Mouse (Mus musculus): ENCODE data around the gene Tbl2. TPM values are rescaled to one million over a fixed set of nuclear protein-coding genes. Genes with fewer than 3 reads are reported as not detected.
A peak's percentile ranks its signal among the peaks of the same experiment; 100 is the strongest.

Tbl2 gene
- polyA plus RNA-seq, 1 experiment = 8.3 TPM

- DNase-seq = no peak
- no peak overlapping the region for H3K4me3 ChIP-seq (replicated peaks; ENCODE audit: extremely low read depth, low read depth, low read length)
- TF ChIP-seq POLR2A (IDR thresholded peaks at IDR 0.05; ENCODE audit: borderline replicate concordance, extremely low read depth, low read depth, low read length) = no peak
- TF ChIP-seq CTCF (IDR thresholded peaks at IDR 0.05; ENCODE audit: insufficient read depth, low read length) = no peak
- H3K4me1 ChIP-seq (ENCODE audit: control insufficient read depth, insufficient read depth, low read length) = peaks cover 3% of the 10 kb centered on the region
- 93% methylated on average over 4 of the region's 4 CpGs for WGBS
These were observed 18.0 kb downstream of the Tbl2 start for GRCm38 (mm10) chr5:135167469-135167868.

GRCm38 (mm10) chr5:135168063-135169062 lies 18.9 kb downstream of the Tbl2 start, which contains the start of gene Bcl7b:
Gene Bcl7b (plus strand): TSS chr5:135168283.
- peak; percentile 68 for TF ChIP-seq POLR2A (IDR thresholded peaks at IDR 0.05; ENCODE audit: borderline replicate concordance, extremely low read depth, low read depth, low read length)
- TF ChIP-seq CTCF (IDR thresholded peaks at IDR 0.05; ENCODE audit: insufficient read depth, low read length) = no peak
- 2% methylated on average over 94 of the region's 95 CpGs for WGBS
- Histone ChIP-seq H3K4me1 (ENCODE audit: control insufficient read depth, insufficient read depth, low read length) (peaks cover 3% of the 10 kb centered on the region), H3K4me3 (replicated peaks; ENCODE audit: extremely low read depth, low read depth, low read length) (peak within 1 kb of the TSS; percentile 90)
- DNase-seq = peak; percentile 93

GRCm38 (mm10) chr5:135169479-135169878 lies 20.0 kb downstream of the Tbl2 start:
- WGBS = 95% methylated on average over 5 of the region's 5 CpGs
- Histone ChIP-seq H3K4me1 (ENCODE audit: control insufficient read depth, insufficient read depth, low read length) (peaks cover 3% of the 10 kb centered on the region), H3K4me3 (replicated peaks; ENCODE audit: extremely low read depth, low read depth, low read length) (peak overlapping the region; percentile 36)
- no peak for DNase-seq
- TF ChIP-seq CTCF (IDR thresholded peaks at IDR 0.05; ENCODE audit: insufficient read depth, low read length) = no peak
- no peak for TF ChIP-seq POLR2A (IDR thresholded peaks at IDR 0.05; ENCODE audit: borderline replicate concordance, extremely low read depth, low read depth, low read length)

GRCm38 (mm10) chr5:135171688-135172220 lies 22.3 kb downstream of the Tbl2 start:
- TF ChIP-seq POLR2A (IDR thresholded peaks at IDR 0.05; ENCODE audit: borderline replicate concordance, extremely low read depth, low read depth, low read length) (no peak), CTCF (IDR thresholded peaks at IDR 0.05; ENCODE audit: insufficient read depth, low read length) (no peak)
- WGBS = 88% methylated on average over 6 of the region's 6 CpGs
- Histone ChIP-seq H3K4me3 (replicated peaks; ENCODE audit: extremely low read depth, low read depth, low read length) (no peak overlapping the region), H3K4me1 (ENCODE audit: control insufficient read depth, insufficient read depth, low read length) (peaks cover 3% of the 10 kb centered on the region)
- DNase-seq = no peak

- H3K4me3 ChIP-seq (replicated peaks; ENCODE audit: extremely low read depth, low read depth, low read length) = no peak overlapping the region
- 88% methylated on average over 5 of the region's 5 CpGs for WGBS
- TF ChIP-seq CTCF (IDR thresholded peaks at IDR 0.05; ENCODE audit: insufficient read depth, low read length) (no peak), POLR2A (IDR thresholded peaks at IDR 0.05; ENCODE audit: borderline replicate concordance, extremely low read depth, low read depth, low read length) (no peak)
- DNase-seq = no peak
- H3K4me1 ChIP-seq (ENCODE audit: control insufficient read depth, insufficient read depth, low read length) = peaks cover 3% of the 10 kb centered on the region
These were observed 23.5 kb downstream of the Tbl2 start for GRCm38 (mm10) chr5:135172986-135173385.

- TF ChIP-seq CTCF (IDR thresholded peaks at IDR 0.05; ENCODE audit: insufficient read depth, low read length) (no peak), POLR2A (IDR thresholded peaks at IDR 0.05; ENCODE audit: borderline replicate concordance, extremely low read depth, low read depth, low read length) (no peak)
- no peaks in the 10 kb centered on the region for H3K4me1 ChIP-seq (ENCODE audit: control insufficient read depth, insufficient read depth, low read length)
- H3K4me3 ChIP-seq (replicated peaks; ENCODE audit: extremely low read depth, low read depth, low read length) = no peak overlapping the region
- no peak for DNase-seq
These were observed 25.6 kb downstream of the Tbl2 start for GRCm38 (mm10) chr5:135175086-135175485.

GRCm38 (mm10) chr5:135178523-135178922 lies 29.1 kb downstream of the Tbl2 start:
- Histone ChIP-seq H3K4me1 (ENCODE audit: control insufficient read depth, insufficient read depth, low read length) (0 out of 2 replicates have a peak, but pooled peaks cover 3% of the 10 kb centered on the region), H3K4me3 (replicated peaks; ENCODE audit: extremely low read depth, low read depth, low read length) (no peak overlapping the region)
- no peak for DNase-seq
- no peak for TF ChIP-seq POLR2A (IDR thresholded peaks at IDR 0.05; ENCODE audit: borderline replicate concordance, extremely low read depth, low read depth, low read length)
- no peak for TF ChIP-seq CTCF (IDR thresholded peaks at IDR 0.05; ENCODE audit: insufficient read depth, low read length)
- 75% methylated on average over 3 of the region's 3 CpGs for WGBS

GRCm38 (mm10) chr5:135178996-135179395 lies 29.5 kb downstream of the Tbl2 start:
- H3K4me3 ChIP-seq (replicated peaks; ENCODE audit: extremely low read depth, low read depth, low read length) = no peak overlapping the region
- TF ChIP-seq CTCF (IDR thresholded peaks at IDR 0.05; ENCODE audit: insufficient read depth, low read length) = no peak
- WGBS = 82% methylated on average over 4 of the region's 4 CpGs
- no peak for DNase-seq
- H3K4me1 ChIP-seq (ENCODE audit: control insufficient read depth, insufficient read depth, low read length) = 0 out of 2 replicates have a peak, but pooled peaks cover 3% of the 10 kb centered on the region

GRCm38 (mm10) chr5:135179616-135180015 lies 30.2 kb downstream of the Tbl2 start:
- WGBS = 85% methylated on average over 7 of the region's 7 CpGs
- no peak for DNase-seq
- H3K4me3 ChIP-seq (replicated peaks; ENCODE audit: extremely low read depth, low read depth, low read length) = no peak overlapping the region
- 0 out of 2 replicates have a peak, but pooled peaks cover 3% of the 10 kb centered on the region for H3K4me1 ChIP-seq (ENCODE audit: control insufficient read depth, insufficient read depth, low read length)
- TF ChIP-seq CTCF (IDR thresholded peaks at IDR 0.05; ENCODE audit: insufficient read depth, low read length) (no peak), POLR2A (IDR thresholded peaks at IDR 0.05; ENCODE audit: borderline replicate concordance, extremely low read depth, low read depth, low read length) (no peak)
